Comparison of ENCODE assay signal across 20 mouse cellular contexts in genomic region chr2:101567490-101567889, GRCm38 (mm10). TPM values are rescaled to one million over a fixed set of nuclear protein-coding genes. Genes with fewer than 3 reads are reported as not detected.
DNase-seq lines count a peak whose midpoint lies in the region; ATAC-seq and TF ChIP-seq lines count a peak whose summit lies in the region.
"Had no signal": no experiment of that assay in that cellular context is flagged by ENCODE, and none has a peak within 500 bp of the region (broad histone marks: within the 10 kb centered on the region; RNA-seq: fewer than 3 reads in every experiment).

No protein-coding gene starts in this region.

- H3K9ac ChIP-seq in intestine, embryonic 15.5 days: no peak overlapping the region
- no peak overlapping the region for H3K9ac ChIP-seq in intestine, postnatal 0 days (ENCODE audit: low read depth, low read length)
- H3K9ac ChIP-seq in intestine, embryonic 16.5 days (ENCODE audit: low read depth, low read length): no peak overlapping the region

- peak; percentile 80 for ATAC-seq in intestine, embryonic 15.5 days
- ATAC-seq in intestine, postnatal 0 days: no peak
- ATAC-seq in intestine, embryonic 16.5 days: peak; percentile 91
- ATAC-seq: activated CD4-positive, CD25-positive, alpha-beta regulatory T cell, adult 4 months; CD4-positive, CD25-positive, alpha-beta regulatory T cell, adult 4 months; Patski had no signal

- H3K4me2 ChIP-seq in intestine, embryonic 15.5 days (replicated peaks): no peak overlapping the region
- no peak overlapping the region for H3K4me2 ChIP-seq in intestine, postnatal 0 days (replicated peaks; ENCODE audit: low read depth)
- H3K4me2 ChIP-seq in intestine, embryonic 16.5 days (ENCODE audit: low read depth, low read length): no peak overlapping the region

- no peak overlapping the region for H3K4me3 ChIP-seq in intestine, embryonic 15.5 days (replicated peaks)
- H3K4me3 ChIP-seq in intestine, postnatal 0 days (ENCODE audit: low read depth, low read length): no peak overlapping the region
- H3K4me3 ChIP-seq in intestine, embryonic 16.5 days (ENCODE audit: low read length): no peak overlapping the region

- no peak for TF ChIP-seq CTCF in intestine, postnatal 0 days (IDR thresholded peaks at IDR 0.05; ENCODE audit: low read depth)

- H3K27me3 ChIP-seq in intestine, embryonic 15.5 days (replicated peaks): no peaks in the 10 kb centered on the region
- no peaks in the 10 kb centered on the region for H3K27me3 ChIP-seq in intestine, postnatal 0 days (replicated peaks; ENCODE audit: control insufficient read depth, insufficient read depth, low read length)
- no peaks in the 10 kb centered on the region for H3K27me3 ChIP-seq in intestine, embryonic 16.5 days (replicated peaks; ENCODE audit: control insufficient read depth, insufficient read depth, low read length)
- H3K27me3 ChIP-seq: CH12.LX, Patski had no signal

- H3K36me3 ChIP-seq in intestine, embryonic 15.5 days: no peaks in the 10 kb centered on the region
- no peaks in the 10 kb centered on the region for H3K36me3 ChIP-seq in intestine, postnatal 0 days (ENCODE audit: control insufficient read depth, insufficient read depth)
- H3K36me3 ChIP-seq in intestine, embryonic 16.5 days (ENCODE audit: control insufficient read depth, insufficient read depth, low read length): no peaks in the 10 kb centered on the region

- 58% methylated on average over 2 of the region's 2 CpGs for WGBS in intestine, embryonic 15.5 days
- WGBS in intestine, postnatal 0 days: 40% methylated on average over 2 of the region's 2 CpGs
- 52% methylated on average over 2 of the region's 2 CpGs for WGBS in intestine, embryonic 16.5 days

- H3K27ac ChIP-seq in intestine, embryonic 15.5 days: no peak overlapping the region
- H3K27ac ChIP-seq in intestine, postnatal 0 days (ENCODE audit: low read depth, low read length): no peak overlapping the region
- no peak overlapping the region for H3K27ac ChIP-seq in intestine, embryonic 16.5 days (ENCODE audit: low read length)

- H3K4me1 ChIP-seq in intestine, embryonic 15.5 days (replicated peaks): no peaks in the 10 kb centered on the region
- H3K4me1 ChIP-seq in intestine, postnatal 0 days (replicated peaks; ENCODE audit: control insufficient read depth, insufficient read depth, low read length): 0 out of 2 replicates have a peak, but pooled peaks cover 3% of the 10 kb centered on the region
- H3K4me1 ChIP-seq in intestine, embryonic 16.5 days (ENCODE audit: control insufficient read depth, insufficient read depth, low read length): 0 out of 2 replicates have a peak, but pooled peaks cover 2% of the 10 kb centered on the region

- no peak for DNase-seq in cerebellum, adult 11-12 months
- DNase-seq: adrenal gland, adult 2 months; adrenal gland, adult 8-10 months; adrenal gland, postnatal 10 days; adrenal gland, postnatal 14 days; adrenal gland, postnatal 25 days; adrenal gland, postnatal 36 days; B cell, adult 2 months; cerebellum, adult 11 months; cerebellum, adult 18-20 months; cerebellum, adult 2 months had no signal

- H3K9me3 ChIP-seq in intestine, embryonic 15.5 days: no peaks in the 10 kb centered on the region
- H3K9me3 ChIP-seq in intestine, postnatal 0 days (ENCODE audit: control insufficient read depth): no peaks in the 10 kb centered on the region
- no peaks in the 10 kb centered on the region for H3K9me3 ChIP-seq in intestine, embryonic 16.5 days (ENCODE audit: control insufficient read depth, low read length)
- H3K9me3 ChIP-seq: G1E had no signal

RNA-seq across cellular contexts. Expression of gene Rag2, which starts 57.0 kb away (rescaled TPM):
- polyA plus RNA-seq in intestine, embryonic 15.5 days (2015; fragmentation: Nextera tagmentation; extraction: Ambion mirVana): 0.08 and 0.09 TPM in 2 replicates
- not detected in 2 replicates for polyA plus RNA-seq in intestine, postnatal 0 days (2015; fragmentation: Nextera tagmentation; extraction: Ambion mirVana)
- 0.04 and 0.06 TPM in 2 replicates for polyA plus RNA-seq in intestine, embryonic 16.5 days (2015; fragmentation: Nextera tagmentation; extraction: Ambion mirVana)
- polyA plus RNA-seq: activated CD4-positive, CD25-positive, alpha-beta regulatory T cell, adult 4 months; adrenal gland, adult 2 months; C2C12; cerebellum, adult 2 months; G1E; Patski had no signal
